Mouse (Mus musculus) liver, postnatal 0 days (tissue): ENCODE results near the gene Pde10a.

Experiments
- CTCF ChIP-seq: sonication (generic); IDR thresholded peaks from 2 replicates; pipeline ENCODE4 v1.5.1; 2016; ENCODE audit warnings: antibody characterized with exemption, low read depth
- EP300 ChIP-seq: IDR thresholded peaks from 2 replicates; pipeline ENCODE4 v1.6.1; 2016; ENCODE audit warnings: antibody characterized with exemption, low read depth, mild to moderate bottlenecking

- TF ChIP-seq CTCF (no peak), EP300 (no peak)
These were observed 436.5 kb downstream of the Pde10a start for GRCm38 (mm10) chr17:8961644-8962043.
